20 mouse cellular contexts compared by ENCODE assay signal in the genomic region with DNA sequence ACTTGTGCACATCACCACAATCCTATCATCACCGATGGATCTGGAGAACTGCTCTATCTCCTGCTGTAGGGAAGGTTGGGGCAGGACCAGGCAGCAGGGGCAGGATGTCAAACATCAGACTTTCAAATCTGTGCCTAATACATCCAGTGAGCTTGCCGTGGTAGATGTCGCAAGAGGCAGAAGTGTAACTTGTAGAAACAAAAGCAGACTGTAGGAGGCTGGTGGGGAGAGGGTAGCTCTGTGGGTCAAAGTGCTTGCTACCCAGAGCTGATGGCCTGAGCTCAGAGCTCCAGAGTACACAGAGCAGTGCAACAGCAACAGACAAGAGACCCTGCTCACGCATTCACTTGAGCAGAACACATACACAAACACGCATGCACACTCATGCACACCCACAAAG. TPM values are rescaled to one million over a fixed set of nuclear protein-coding genes. Genes with fewer than 3 reads are reported as not detected.
DNase-seq lines count a peak whose midpoint lies in the region; ATAC-seq and TF ChIP-seq lines count a peak whose summit lies in the region.
"Had no signal": no experiment of that assay in that cellular context is flagged by ENCODE, and none has a peak within 500 bp of the region (broad histone marks: within the 10 kb centered on the region; RNA-seq: fewer than 3 reads in every experiment).

No protein-coding gene starts in this region.

- H3K27me3 ChIP-seq in forebrain, embryonic 13.5 days, result 0 out of 2 replicates have a peak, but pooled peaks cover 4% of the 10 kb centered on the region
- no peaks in the 10 kb centered on the region for H3K27me3 ChIP-seq in forebrain, embryonic 12.5 days
- no peaks in the 10 kb centered on the region for H3K27me3 ChIP-seq in midbrain, embryonic 11.5 days (ENCODE audit: control insufficient read depth, insufficient read depth, low read length)
- H3K27me3 ChIP-seq in midbrain, embryonic 16.5 days (ENCODE audit: control insufficient read depth, insufficient read depth, low read depth, low read length), result no peaks in the 10 kb centered on the region
- no peaks in the 10 kb centered on the region for H3K27me3 ChIP-seq in liver, embryonic 11.5 days (replicated peaks; ENCODE audit: control insufficient read depth, insufficient read depth, low read length)
- no peaks in the 10 kb centered on the region for H3K27me3 ChIP-seq in hindbrain, embryonic 14.5 days (ENCODE audit: control insufficient read depth, insufficient read depth, low read length)
- no peaks in the 10 kb centered on the region for H3K27me3 ChIP-seq in intestine, postnatal 0 days (replicated peaks; ENCODE audit: control insufficient read depth, insufficient read depth, low read length)
- H3K27me3 ChIP-seq: heart, embryonic 15.5 days; neural tube, embryonic 13.5 days had no signal

- no peak for ATAC-seq in forebrain, embryonic 13.5 days
- ATAC-seq in forebrain, embryonic 12.5 days (ENCODE audit: low FRiP score), result no peak
- ATAC-seq in midbrain, embryonic 11.5 days (ENCODE audit: low FRiP score), result no peak
- no peak for ATAC-seq in midbrain, embryonic 16.5 days
- ATAC-seq in liver, embryonic 11.5 days (replicated peaks; ENCODE audit: low FRiP score), result peak; percentile 67
- no peak for ATAC-seq in hindbrain, embryonic 14.5 days (ENCODE audit: low FRiP score)
- no peak for ATAC-seq in intestine, postnatal 0 days
- ATAC-seq: forebrain, embryonic 16.5 days had no signal

- no peak overlapping the region for H3K4me2 ChIP-seq in forebrain, embryonic 13.5 days
- H3K4me2 ChIP-seq in forebrain, embryonic 12.5 days, result no peak overlapping the region
- no peak overlapping the region for H3K4me2 ChIP-seq in midbrain, embryonic 11.5 days
- H3K4me2 ChIP-seq in midbrain, embryonic 16.5 days (ENCODE audit: low read length), result no peak overlapping the region
- no peak overlapping the region for H3K4me2 ChIP-seq in liver, embryonic 11.5 days
- no peak overlapping the region for H3K4me2 ChIP-seq in hindbrain, embryonic 14.5 days (replicated peaks)
- no peak overlapping the region for H3K4me2 ChIP-seq in intestine, postnatal 0 days (replicated peaks; ENCODE audit: low read depth)
- H3K4me2 ChIP-seq: heart, embryonic 15.5 days; neural tube, embryonic 13.5 days had no signal

- intact Hi-C loops in left cerebral cortex, postnatal 4 days (cut with DNase I), result no loop called here

- peaks cover 30% of the 10 kb centered on the region for H3K4me1 ChIP-seq in forebrain, embryonic 13.5 days
- H3K4me1 ChIP-seq in forebrain, embryonic 12.5 days, result peaks cover 27% of the 10 kb centered on the region
- peaks cover 10% of the 10 kb centered on the region for H3K4me1 ChIP-seq in midbrain, embryonic 11.5 days (ENCODE audit: control insufficient read depth, insufficient read depth, low read length)
- H3K4me1 ChIP-seq in midbrain, embryonic 16.5 days (ENCODE audit: control insufficient read depth, insufficient read depth, low read length), result peaks cover 13% of the 10 kb centered on the region
- no peaks in the 10 kb centered on the region; the same call in 1 of the 2 replicates for H3K4me1 ChIP-seq in liver, embryonic 11.5 days (replicated peaks; ENCODE audit: control insufficient read depth, insufficient read depth, low read length)
- H3K4me1 ChIP-seq in hindbrain, embryonic 14.5 days (replicated peaks; ENCODE audit: control insufficient read depth, insufficient read depth, low read length), result peaks cover 21% of the 10 kb centered on the region
- H3K4me1 ChIP-seq in intestine, postnatal 0 days (replicated peaks; ENCODE audit: control insufficient read depth, insufficient read depth, low read length), result no peaks in the 10 kb centered on the region; the same call in 1 of the 2 replicates

- H3K9ac ChIP-seq in forebrain, embryonic 13.5 days, result no peak overlapping the region
- no peak overlapping the region for H3K9ac ChIP-seq in forebrain, embryonic 12.5 days
- no peak overlapping the region for H3K9ac ChIP-seq in midbrain, embryonic 11.5 days (ENCODE audit: low read length)
- no peak overlapping the region for H3K9ac ChIP-seq in midbrain, embryonic 16.5 days (ENCODE audit: low read depth, low read length)
- H3K9ac ChIP-seq in liver, embryonic 11.5 days (ENCODE audit: low read depth, low read length), result no peak overlapping the region
- no peak overlapping the region for H3K9ac ChIP-seq in hindbrain, embryonic 14.5 days
- no peak overlapping the region for H3K9ac ChIP-seq in intestine, postnatal 0 days (ENCODE audit: low read depth, low read length)
- H3K9ac ChIP-seq: heart, embryonic 15.5 days had no signal

- TF ChIP-seq CTCF in intestine, postnatal 0 days (IDR thresholded peaks at IDR 0.05; ENCODE audit: low read depth), result no peak

- no peaks in the 10 kb centered on the region for H3K9me3 ChIP-seq in forebrain, embryonic 13.5 days (replicated peaks)
- H3K9me3 ChIP-seq in forebrain, embryonic 12.5 days, result no peaks in the 10 kb centered on the region
- no peaks in the 10 kb centered on the region for H3K9me3 ChIP-seq in midbrain, embryonic 11.5 days (ENCODE audit: control insufficient read depth, low read length)
- H3K9me3 ChIP-seq in midbrain, embryonic 16.5 days (replicated peaks; ENCODE audit: control insufficient read depth, low read length, poor library complexity, severe bottlenecking), result no peaks in the 10 kb centered on the region
- H3K9me3 ChIP-seq in liver, embryonic 11.5 days (ENCODE audit: control insufficient read depth, low read length), result no peaks in the 10 kb centered on the region
- H3K9me3 ChIP-seq in hindbrain, embryonic 14.5 days (ENCODE audit: control insufficient read depth, low read length), result no peaks in the 10 kb centered on the region
- H3K9me3 ChIP-seq in intestine, postnatal 0 days (ENCODE audit: control insufficient read depth), result no peaks in the 10 kb centered on the region
- H3K9me3 ChIP-seq: heart, embryonic 15.5 days; hindbrain, embryonic 10.5 days; neural tube, embryonic 13.5 days had no signal

- no peak overlapping the region for H3K4me3 ChIP-seq in forebrain, embryonic 13.5 days
- no peak overlapping the region for H3K4me3 ChIP-seq in forebrain, embryonic 12.5 days (replicated peaks)
- no peak overlapping the region for H3K4me3 ChIP-seq in midbrain, embryonic 11.5 days (ENCODE audit: low read depth, low read length)
- no peak overlapping the region for H3K4me3 ChIP-seq in midbrain, embryonic 16.5 days (ENCODE audit: low read depth, low read length)
- no peak overlapping the region for H3K4me3 ChIP-seq in liver, embryonic 11.5 days (ENCODE audit: low read depth, low read length)
- no peak overlapping the region for H3K4me3 ChIP-seq in hindbrain, embryonic 14.5 days (replicated peaks; ENCODE audit: low read length)
- H3K4me3 ChIP-seq in intestine, postnatal 0 days (ENCODE audit: low read depth, low read length), result no peak overlapping the region
- H3K4me3 ChIP-seq: gastrocnemius, adult 2 months; heart, embryonic 15.5 days; hindbrain, embryonic 10.5 days; megakaryocyte, embryonic 14.5 days; neural tube, embryonic 13.5 days had no signal

- WGBS in forebrain, embryonic 13.5 days, result 86% methylated on average over 5 of the region's 5 CpGs
- 90% methylated on average over 5 of the region's 5 CpGs for WGBS in forebrain, embryonic 12.5 days
- WGBS in midbrain, embryonic 11.5 days, result 87% methylated on average over 5 of the region's 5 CpGs
- 85% methylated on average over 5 of the region's 5 CpGs for WGBS in midbrain, embryonic 16.5 days
- WGBS in liver, embryonic 11.5 days, result 60% methylated on average over 5 of the region's 5 CpGs
- WGBS in hindbrain, embryonic 14.5 days, result 89% methylated on average over 5 of the region's 5 CpGs
- WGBS in intestine, postnatal 0 days, result 70% methylated on average over 5 of the region's 5 CpGs

- DNase-seq in midbrain, embryonic 11.5 days (ENCODE audit: low spot score, missing footprints), result peak; percentile 81
- no peak for DNase-seq in liver, embryonic 11.5 days (ENCODE audit: low spot score)
- no peak for DNase-seq in hindbrain, embryonic 14.5 days (ENCODE audit: low spot score)
- DNase-seq in left cerebral cortex, postnatal 4 days, result no peak
- DNase-seq: adrenal gland, postnatal 25 days; cerebellum, adult 18-20 months; gastrocnemius, adult 2 months; layer of hippocampus, postnatal 36 days; lung, postnatal 10 days had no signal

- 0 out of 2 replicates have a peak overlapping the region, but pooled peaks have one; percentile 32 for H3K27ac ChIP-seq in forebrain, embryonic 13.5 days
- H3K27ac ChIP-seq in forebrain, embryonic 12.5 days, result no peak overlapping the region
- H3K27ac ChIP-seq in midbrain, embryonic 11.5 days (ENCODE audit: low read depth, low read length), result no peak overlapping the region
- no peak overlapping the region for H3K27ac ChIP-seq in midbrain, embryonic 16.5 days (ENCODE audit: low read length)
- H3K27ac ChIP-seq in liver, embryonic 11.5 days (ENCODE audit: low read depth, low read length), result peak overlapping the region; percentile 47; the same call in 1 of the 2 replicates
- H3K27ac ChIP-seq in hindbrain, embryonic 14.5 days, result no peak overlapping the region
- no peak overlapping the region for H3K27ac ChIP-seq in intestine, postnatal 0 days (ENCODE audit: low read depth, low read length)
- H3K27ac ChIP-seq: gastrocnemius, adult 2 months; heart, embryonic 15.5 days; hindbrain, embryonic 10.5 days had no signal

- H3K36me3 ChIP-seq in forebrain, embryonic 13.5 days (ENCODE audit: poor library complexity, severe bottlenecking), result no peaks in the 10 kb centered on the region
- no peaks in the 10 kb centered on the region for H3K36me3 ChIP-seq in forebrain, embryonic 12.5 days (replicated peaks)
- no peaks in the 10 kb centered on the region for H3K36me3 ChIP-seq in midbrain, embryonic 11.5 days (ENCODE audit: control insufficient read depth, insufficient read depth, low read length)
- H3K36me3 ChIP-seq in midbrain, embryonic 16.5 days (ENCODE audit: control insufficient read depth, insufficient read depth, low read length), result no peaks in the 10 kb centered on the region
- no peaks in the 10 kb centered on the region for H3K36me3 ChIP-seq in liver, embryonic 11.5 days (ENCODE audit: control insufficient read depth, insufficient read depth, low read length)
- H3K36me3 ChIP-seq in hindbrain, embryonic 14.5 days (replicated peaks; ENCODE audit: control insufficient read depth, insufficient read depth), result no peaks in the 10 kb centered on the region
- H3K36me3 ChIP-seq in intestine, postnatal 0 days (ENCODE audit: control insufficient read depth, insufficient read depth), result no peaks in the 10 kb centered on the region
- H3K36me3 ChIP-seq: heart, embryonic 15.5 days; hindbrain, embryonic 10.5 days; neural tube, embryonic 13.5 days had no signal

RNA-seq across cellular contexts. Expression of a gene that starts 6.1 kb away (rescaled TPM):
- 32.0 and 36.8 TPM in 2 replicates for polyA plus RNA-seq in forebrain, embryonic 13.5 days (2015; fragmentation: Nextera tagmentation; extraction: Ambion mirVana)
- 46.3 and 51.0 TPM in 2 replicates for polyA plus RNA-seq in forebrain, embryonic 12.5 days (2016; fragmentation: Nextera tagmentation; extraction: Ambion mirVana)
- 43.4 and 45.4 TPM in 2 replicates for polyA plus RNA-seq in midbrain, embryonic 11.5 days (2014; fragmentation: Nextera tagmentation; extraction: Ambion mirVana)
- 17.1 and 18.7 TPM in 2 replicates for polyA plus RNA-seq in midbrain, embryonic 16.5 days (2015; fragmentation: Nextera tagmentation; extraction: Ambion mirVana)
- polyA plus RNA-seq in liver, embryonic 11.5 days (2014; fragmentation: Nextera tagmentation; extraction: Ambion mirVana), result 16.8 and 18.5 TPM in 2 replicates
- 32.3 and 33.8 TPM in 2 replicates for polyA plus RNA-seq in hindbrain, embryonic 14.5 days (2014; fragmentation: Nextera tagmentation; extraction: Ambion mirVana)
- polyA plus RNA-seq in intestine, postnatal 0 days (2015; fragmentation: Nextera tagmentation; extraction: Ambion mirVana), result 8.5 and 11.9 TPM in 2 replicates
- 10 to 100 TPM; 36.0 to 41.9 TPM for total RNA-seq in left cerebral cortex, postnatal 4 days (2021)

RNA-seq across cellular contexts. Expression of a gene that starts 56.9 kb away (rescaled TPM):
- 0.37 and 0.55 TPM in 2 replicates for polyA plus RNA-seq in forebrain, embryonic 13.5 days (2015; fragmentation: Nextera tagmentation; extraction: Ambion mirVana)
- polyA plus RNA-seq in forebrain, embryonic 12.5 days (2016; fragmentation: Nextera tagmentation; extraction: Ambion mirVana), result 0.22 and 0.38 TPM in 2 replicates
- polyA plus RNA-seq in midbrain, embryonic 11.5 days (2014; fragmentation: Nextera tagmentation; extraction: Ambion mirVana), result not detected in 2 replicates
- polyA plus RNA-seq in midbrain, embryonic 16.5 days (2015; fragmentation: Nextera tagmentation; extraction: Ambion mirVana), result 3.0 and 4.5 TPM in 2 replicates
- polyA plus RNA-seq in liver, embryonic 11.5 days (2014; fragmentation: Nextera tagmentation; extraction: Ambion mirVana), result not detected in 2 replicates
- 2.8 and 2.9 TPM in 2 replicates for polyA plus RNA-seq in hindbrain, embryonic 14.5 days (2014; fragmentation: Nextera tagmentation; extraction: Ambion mirVana)
- 0.13 TPM in 1 of 2 replicates, not detected in the other for polyA plus RNA-seq in intestine, postnatal 0 days (2015; fragmentation: Nextera tagmentation; extraction: Ambion mirVana)
- total RNA-seq in left cerebral cortex, postnatal 4 days (2021), result 1 to 10 TPM; 2.4 to 2.9 TPM
- total RNA-seq: adrenal gland, postnatal 25 days; gastrocnemius, adult 2 months; granulocyte monocyte progenitor cell, adult 5-6 weeks; monocyte, adult 5-6 weeks had no signal
- polyA plus RNA-seq: heart, embryonic 15.5 days; hindbrain, embryonic 10.5 days had no signal

Comparison
In these comparisons a context has a peak if more than half of its experiments do, and no peak if none do; other contexts are left out.
1. H3K27ac ChIP-seq: peak in forebrain, embryonic 13.5 days (single experiment) and liver, embryonic 11.5 days (single experiment); none in forebrain, embryonic 12.5 days (single experiment), midbrain, embryonic 11.5 days (single experiment), midbrain, embryonic 16.5 days (single experiment), hindbrain, embryonic 14.5 days (single experiment) and intestine, postnatal 0 days (single experiment).